Mouse (Mus musculus) bone marrow, adult 2 months (tissue): ENCODE data around the gene Akain1.

Source experiments
- CTCF ChIP-seq: fragments of 200-500 bp; IDR thresholded peaks from 2 replicates; pipeline ENCODE4 v1.5.1; 2011; ENCODE audit warnings: low read length, control low read depth; ENCODE audit not compliant: control insufficient read depth, insufficient read depth
- POLR2A ChIP-seq: fragments of 200-500 bp; IDR thresholded peaks from 2 replicates; pipeline ENCODE4 v1.6.1; 2011; ENCODE audit warnings: low read depth, mild to moderate bottlenecking, control low read depth, low read length, borderline replicate concordance; ENCODE audit not compliant: control insufficient read depth

GRCm38 (mm10) chr17:69397163-69397562, 42.0 kb upstream of the Akain1 start:
- TF ChIP-seq CTCF = no peak
- TF ChIP-seq POLR2A = no peak
